Mouse (Mus musculus): ENCODE measurements around the gene Vmn2r117. TPM values are rescaled to one million over a fixed set of nuclear protein-coding genes. Genes with fewer than 3 reads are reported as not detected.
"Not testable (repeated sequence)": the region's sequence is repeated elsewhere in the genome, so short reads cannot be mapped to it uniquely, and the experiment has no call there.

Vmn2r117 gene
- polyA plus RNA-seq (2012; ENCODE audit: insufficient read depth, insufficient read length, low replicate concordance, missing spikeins), result not detected in 2 replicates

- not testable (repeated sequence) for H3K27ac ChIP-seq (ENCODE audit: insufficient read depth, low read depth, low read length); H3K4me1 ChIP-seq (ENCODE audit: control insufficient read depth, insufficient read depth, low read length); H3K4me3 ChIP-seq (ENCODE audit: insufficient read depth, low read depth, low read length)
- WGBS, result 58% methylated on average over 1 of the region's 1 CpGs
These were observed at the start of gene Vmn2r117 for GRCm38 (mm10) chr17:23479599-23479998. TSS of gene Vmn2r117 (minus strand) at chr17:23479699.

GRCm38 (mm10) chr17:23522941-23523732 is 43.6 kb upstream of the Vmn2r117 start:
- WGBS, result 72% methylated on average over 30 of the region's 30 CpGs
- not testable (repeated sequence) for H3K4me1 ChIP-seq (ENCODE audit: control insufficient read depth, insufficient read depth, low read length); H3K27ac ChIP-seq (ENCODE audit: insufficient read depth, low read depth, low read length); H3K4me3 ChIP-seq (ENCODE audit: insufficient read depth, low read depth, low read length)

DNA sequence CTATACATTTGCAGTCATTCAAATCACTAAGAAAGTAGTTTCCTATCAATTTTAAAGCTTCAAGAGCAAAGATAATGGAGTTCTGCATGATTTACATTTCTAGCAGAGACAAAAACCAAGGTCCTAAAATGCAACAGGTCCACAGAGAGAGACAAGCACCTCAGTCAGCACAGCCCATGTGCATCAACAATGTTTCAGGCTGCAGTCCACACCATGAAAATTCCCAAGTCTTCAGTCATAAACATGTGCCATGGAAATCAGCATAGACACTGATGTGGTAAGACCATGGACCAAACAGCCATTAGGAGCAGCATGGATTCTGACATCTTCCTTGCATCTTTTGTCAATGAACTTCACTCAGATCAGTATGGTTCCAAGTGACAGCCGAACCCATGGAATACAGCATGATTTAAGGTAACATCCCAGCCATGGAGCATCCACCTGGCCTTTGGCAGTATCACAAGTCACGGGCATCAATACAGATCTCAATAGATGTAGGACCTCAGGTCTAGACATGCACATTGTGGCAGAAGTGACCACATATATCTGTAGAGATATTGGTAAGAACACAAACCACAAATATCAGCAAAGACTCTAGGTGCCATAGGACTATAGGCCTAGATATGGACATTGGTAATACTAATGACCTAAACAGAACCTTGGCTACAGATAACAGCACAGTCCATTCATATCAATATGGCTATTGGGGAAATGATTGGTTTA is 39.4 kb upstream of the Vmn2r117 start:
- no peak overlapping the region for H3K27ac ChIP-seq (ENCODE audit: insufficient read depth, low read depth, low read length)
- WGBS, result 73% methylated on average over 2 of the region's 2 CpGs
- no peak overlapping the region for H3K4me3 ChIP-seq (ENCODE audit: insufficient read depth, low read depth, low read length)
- no peaks in the 10 kb centered on the region for H3K4me1 ChIP-seq (ENCODE audit: control insufficient read depth, insufficient read depth, low read length)
- TF ChIP-seq CTCF (IDR thresholded peaks at IDR 0.05; ENCODE audit: insufficient read depth, low read depth, low read length) (no peak), POLR2A (IDR thresholded peaks at IDR 0.05; ENCODE audit: insufficient read depth, low read depth, low read length) (no peak)

GRCm38 (mm10) chr17:23433150-23433679 is 46.3 kb downstream of the Vmn2r117 start:
- Histone ChIP-seq H3K4me1 (ENCODE audit: control insufficient read depth, insufficient read depth, low read length) (no peaks in the 10 kb centered on the region), H3K4me3 (ENCODE audit: insufficient read depth, low read depth, low read length) (no peak overlapping the region), H3K27ac (ENCODE audit: insufficient read depth, low read depth, low read length) (no peak overlapping the region)
- WGBS, result 77% methylated on average over 6 of the region's 6 CpGs
- TF ChIP-seq CTCF (IDR thresholded peaks at IDR 0.05; ENCODE audit: insufficient read depth, low read depth, low read length), result no peak
- TF ChIP-seq POLR2A (IDR thresholded peaks at IDR 0.05; ENCODE audit: insufficient read depth, low read depth, low read length), result no peak

Other genes starting within 250 kb of the Vmn2r117 start
- not detected in 2 replicates for gene Vmn2r114, start 167.2 kb downstream of the Vmn2r117 start, polyA plus RNA-seq (2012; ENCODE audit: insufficient read depth, insufficient read length, low replicate concordance, missing spikeins)
- gene Vmn2r115, start 136.0 kb downstream of the Vmn2r117 start, polyA plus RNA-seq (2012; ENCODE audit: insufficient read depth, insufficient read length, low replicate concordance, missing spikeins), result not detected in 2 replicates
- gene Vmn2r116, start 95.1 kb downstream of the Vmn2r117 start, polyA plus RNA-seq (2012; ENCODE audit: insufficient read depth, insufficient read length, low replicate concordance, missing spikeins), result not detected in 2 replicates
- gene Zfp213, start 84.5 kb upstream of the Vmn2r117 start, polyA plus RNA-seq (2012; ENCODE audit: insufficient read depth, insufficient read length, low replicate concordance, missing spikeins), result not detected in 2 replicates
- gene Zfp13, start 119.8 kb upstream of the Vmn2r117 start, polyA plus RNA-seq (2012; ENCODE audit: insufficient read depth, insufficient read length, low replicate concordance, missing spikeins), result not detected in 2 replicates
- not detected in 2 replicates for gene Zscan10, start 121.2 kb upstream of the Vmn2r117 start, polyA plus RNA-seq (2012; ENCODE audit: insufficient read depth, insufficient read length, low replicate concordance, missing spikeins)
- not detected in 2 replicates for gene Mmp25, start 165.6 kb upstream of the Vmn2r117 start, polyA plus RNA-seq (2012; ENCODE audit: insufficient read depth, insufficient read length, low replicate concordance, missing spikeins)
- not detected in 2 replicates for gene Bicdl2, start 180.8 kb upstream of the Vmn2r117 start, polyA plus RNA-seq (2012; ENCODE audit: insufficient read depth, insufficient read length, low replicate concordance, missing spikeins)
- not detected in 2 replicates for gene Hcfc1r1, start 193.9 kb upstream of the Vmn2r117 start, polyA plus RNA-seq (2012; ENCODE audit: insufficient read depth, insufficient read length, low replicate concordance, missing spikeins)
- gene Thoc6, start 194.2 kb upstream of the Vmn2r117 start, polyA plus RNA-seq (2012; ENCODE audit: insufficient read depth, insufficient read length, low replicate concordance, missing spikeins), result not detected in 2 replicates
- not detected in 2 replicates for gene Tnfrsf12a, start 197.8 kb upstream of the Vmn2r117 start, polyA plus RNA-seq (2012; ENCODE audit: insufficient read depth, insufficient read length, low replicate concordance, missing spikeins)
- gene Cldn6, start 199.6 kb upstream of the Vmn2r117 start, polyA plus RNA-seq (2012; ENCODE audit: insufficient read depth, insufficient read length, low replicate concordance, missing spikeins), result not detected in 2 replicates
- gene Cldn9, start 204.3 kb upstream of the Vmn2r117 start, polyA plus RNA-seq (2012; ENCODE audit: insufficient read depth, insufficient read length, low replicate concordance, missing spikeins), result not detected in 2 replicates
- not detected in 2 replicates for gene 1520401A03Rik, start 243.1 kb upstream of the Vmn2r117 start, polyA plus RNA-seq (2012; ENCODE audit: insufficient read depth, insufficient read length, low replicate concordance, missing spikeins)
- gene Pkmyt1, start 246.6 kb upstream of the Vmn2r117 start, polyA plus RNA-seq (2012; ENCODE audit: insufficient read depth, insufficient read length, low replicate concordance, missing spikeins), result not detected in 2 replicates